8 mouse cellular contexts compared by ENCODE assay signal in genomic region chr15:93595746-93596145, GRCm38 (mm10). TPM values are rescaled to one million over a fixed set of nuclear protein-coding genes. Genes with fewer than 3 reads are reported as not detected.
DNase-seq lines count a peak whose midpoint lies in the region; ATAC-seq and TF ChIP-seq lines count a peak whose summit lies in the region.

TSS of gene Prickle1 (minus strand) at chr15:93595891.

- peak within 1 kb of the TSS; percentile 100 for H3K27ac ChIP-seq in cortical plate, adult 2 months (ENCODE audit: insufficient read depth, low read length)

- no peak for TF ChIP-seq CTCF in cortical plate, adult 2 months (IDR thresholded peaks at IDR 0.05; ENCODE audit: extremely low read depth, insufficient read depth, low read length)

- intact Hi-C loops in left cerebral cortex, postnatal 10 days (cut with DNase I) = loop anchor here (5.0 to 10.0 kb wide), 3 partner anchors 92 to 612 kb away; no protein-coding TSS in a partner anchor

- TF ChIP-seq POLR2A in cortical plate, adult 2 months (IDR thresholded peaks at IDR 0.05; ENCODE audit: extremely low read depth, insufficient read depth, low read length) = peak; percentile 66

- no peaks in the 10 kb centered on the region; the same call in 1 of the 2 replicates for H3K4me1 ChIP-seq in cortical plate, adult 2 months (ENCODE audit: control insufficient read depth, insufficient read depth, low read length)

- H3K4me3 ChIP-seq in cortical plate, adult 2 months (ENCODE audit: insufficient read depth, low read length) = peak within 1 kb of the TSS; percentile 80

- peak; percentile 87 to 89 for DNase-seq in adrenal gland, adult 18-20 months (ENCODE audit: low spot score in 2 of 2)
- peak; percentile 91 for DNase-seq in gastrocnemius, postnatal 10 days
- DNase-seq in induced T-regulatory cell, adult 2 months (ENCODE audit: low read depth) = peak; percentile 82
- DNase-seq in left cerebral cortex, postnatal 10 days (ENCODE audit: extremely low spot score in 1 of 2, low spot score in 2 of 2) = peak; percentile 72 to 94
- DNase-seq in right cerebral cortex, postnatal 25 days = peak; percentile 90
- peak; percentile 86 for DNase-seq in urinary bladder, postnatal 25 days (ENCODE audit: low spot score)

- ATAC-seq in megakaryocyte progenitor cell, adult 5-6 weeks (replicated peaks; ENCODE audit: poor library complexity) = peak; percentile 75

RNA-seq across cellular contexts. Expression of gene Prickle1, which starts in this region (rescaled TPM):
- 10 to 100 TPM; 16.8 to 26.6 TPM for total RNA-seq in adrenal gland, adult 18-20 months (2021)
- 51.8 and 53.1 TPM in 2 replicates for polyA plus RNA-seq in cortical plate, adult 2 months (2012; rRNA removed)
- 10 to 100 TPM in 1 of 2 experiments, 1 to 10 TPM in 1; 8.1 to 10.6 TPM for total RNA-seq in gastrocnemius, postnatal 10 days (2021)
- total RNA-seq in left cerebral cortex, postnatal 10 days (2021) = 10 to 100 TPM; 63.1 to 67.0 TPM
- total RNA-seq in megakaryocyte progenitor cell, adult 5-6 weeks (2015) = 1.8 and 2.0 TPM in 2 replicates
- 1.7 and 2.3 TPM in 2 replicates for total RNA-seq in megakaryocyte progenitor cell, adult 5-6 weeks (2017)

Comparison
In these comparisons a context has a peak if more than half of its experiments do, and no peak if none do; other contexts are left out.
1. Peak in every context shown above with its lines: DNase-seq, ATAC-seq, H3K4me3 ChIP-seq and H3K27ac ChIP-seq.